Mouse (Mus musculus): ENCODE results near the gene Cma2. TPM values are rescaled to one million over a fixed set of nuclear protein-coding genes. Genes with fewer than 3 reads are reported as not detected.

The Cma2 gene
- total RNA-seq, 2 experiments from 2014 or later = not detected

Other genes starting within 250 kb of the Cma2 start
- under 1 TPM; 0.25 to 0.44 TPM for gene Tgm1, start 237.1 kb upstream of the Cma2 start, total RNA-seq (2021)
- gene Rabggta, start 228.7 kb upstream of the Cma2 start, total RNA-seq (2021) = 10 to 100 TPM; 14.8 to 15.8 TPM
- gene Dhrs1, start 205.3 kb upstream of the Cma2 start, total RNA-seq (2021) = 10 to 100 TPM; 39.8 to 42.6 TPM
- gene Nop9, start 205.3 kb upstream of the Cma2 start, total RNA-seq (2021) = 10 to 100 TPM in 1 of 2 experiments, 1 to 10 TPM in 1; 7.7 to 11.9 TPM
- gene Cideb, start 192.5 kb upstream of the Cma2 start, total RNA-seq (2021) = 1 to 10 TPM; 2.0 TPM
- under 1 TPM; 0.21 to 0.25 TPM for gene Ltb4r2, start 189.6 kb upstream of the Cma2 start, total RNA-seq (2021)
- under 1 TPM; 0.25 to 0.41 TPM for gene Ltb4r1, start 185.0 kb upstream of the Cma2 start, total RNA-seq (2021)
- gene Adcy4, start 166.9 kb upstream of the Cma2 start, total RNA-seq (2021) = 10 to 100 TPM; 15.7 to 17.3 TPM
- 1 to 10 TPM; 1.6 to 2.9 TPM for gene Ripk3, start 162.1 kb upstream of the Cma2 start, total RNA-seq (2021)
- gene Nfatc4, start 127.8 kb upstream of the Cma2 start, total RNA-seq (2021) = 1 to 10 TPM; 2.5 to 4.0 TPM
- gene Nynrin, start 97.0 kb upstream of the Cma2 start, total RNA-seq (2021) = 1 to 10 TPM; 7.2 to 7.4 TPM
- not detected for gene Cbln3, start 66.6 kb upstream of the Cma2 start, total RNA-seq (2021)
- 10 to 100 TPM in 1 of 2 experiments, 1 to 10 TPM in 1; 8.6 to 10.0 TPM for gene Khnyn, start 66.0 kb upstream of the Cma2 start, total RNA-seq (2021)
- gene Sdr39u1, start 50.7 kb upstream of the Cma2 start, total RNA-seq (2021) = 100 to 1,000 TPM; 119 to 138 TPM
- gene Cma1, start 6.3 kb upstream of the Cma2 start, total RNA-seq (2021) = 1 to 10 TPM; 1.6 to 2.5 TPM
- gene Mcpt1, start 67.0 kb downstream of the Cma2 start, total RNA-seq (2021) = not detected
- gene Mcpt9, start 79.5 kb downstream of the Cma2 start, total RNA-seq (2021) = not detected
- gene Mcpt2, start 91.1 kb downstream of the Cma2 start, total RNA-seq (2021) = not detected
- gene Mcpt4, start 111.3 kb downstream of the Cma2 start, total RNA-seq (2021) = 1 to 10 TPM; 1.3 to 1.6 TPM
- gene Mcpt8, start 134.3 kb downstream of the Cma2 start, total RNA-seq (2021) = not detected
- gene Ctsg, start 151.6 kb downstream of the Cma2 start, total RNA-seq (2021) = not detected
- not detected for gene Gzme, start 169.6 kb downstream of the Cma2 start, total RNA-seq (2021)
- gene Gzmd, start 181.6 kb downstream of the Cma2 start, total RNA-seq (2021) = not detected
- not detected for gene Gzmg, start 208.6 kb downstream of the Cma2 start, total RNA-seq (2021)
- not detected for gene Gzmn, start 223.6 kb downstream of the Cma2 start, total RNA-seq (2021)

Measured in heart, adult 18-20 months (tissue).